Mouse (Mus musculus): ENCODE measurements around the gene Pdss2.

DNA sequence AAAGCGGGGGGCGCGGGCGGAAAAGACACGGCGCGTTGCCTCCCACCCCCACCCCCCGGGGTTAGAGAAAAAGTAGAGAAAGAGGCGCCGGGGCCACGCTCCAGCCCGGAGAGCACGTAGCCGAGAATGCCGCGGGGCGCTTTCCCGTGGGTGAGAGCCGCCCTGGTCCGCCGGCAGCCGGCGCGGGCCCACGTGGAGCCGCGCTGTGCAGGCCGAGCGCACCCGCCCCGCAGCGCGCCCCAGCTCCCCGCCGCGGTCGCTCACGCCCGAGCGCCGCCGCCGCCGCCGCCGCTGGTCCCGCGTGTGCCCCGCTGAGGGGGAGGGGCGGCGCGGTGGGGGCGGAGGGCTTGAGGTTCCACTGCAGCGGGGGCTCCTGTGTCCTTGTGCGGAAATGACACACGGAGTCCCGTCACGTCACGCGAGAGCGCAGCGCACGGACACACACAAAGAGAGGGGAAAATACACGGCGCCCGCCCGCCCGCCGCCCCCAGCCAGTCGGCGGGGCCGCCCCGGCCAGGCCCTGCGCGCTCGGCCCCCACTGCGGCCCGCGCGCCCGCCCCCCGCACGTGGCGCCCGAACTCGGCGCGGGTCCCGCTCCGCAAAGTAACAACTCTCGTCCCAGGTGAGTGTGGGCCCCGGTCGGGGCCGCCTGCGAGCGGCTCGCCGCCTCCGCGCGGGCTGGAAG is 257.6 kb downstream of the Pdss2 start, which contains the start of gene Bend3:
- no peak for TF ChIP-seq CTCF (IDR thresholded peaks at IDR 0.05; ENCODE audit: low read depth, low read length)
- TF ChIP-seq POLR2A (IDR thresholded peaks at IDR 0.05; ENCODE audit: extremely low read depth, insufficient read depth, low read length) = no peak

All from liver, adult 2 months (tissue).